Mouse (Mus musculus): ENCODE data around the gene Irf8.

- TF ChIP-seq CTCF (IDR thresholded peaks at IDR 0.05; ENCODE audit: low read depth, low read length): no peak
- TF ChIP-seq POLR2A (IDR thresholded peaks at IDR 0.05; ENCODE audit: extremely low read depth, insufficient read depth, low read length): no peak
Measured at GRCm38 (mm10) chr8:120779106-120779505, 42.9 kb downstream of the Irf8 start.

Data from liver, adult 2 months (tissue).